Mouse (Mus musculus) layer of hippocampus, adult 18-20 months (tissue): ENCODE data around the gene Nptn. TPM values are rescaled to one million over a fixed set of nuclear protein-coding genes. Genes with fewer than 3 reads are reported as not detected.

Experiments used
- DNase-seq, 2 experiments: peaks; one replicate each; pipeline ENCODE4 v3.0.0; 2022; ENCODE audit warnings: low spot score in 2 of 2
- total RNA-seq, 2 experiments: library from RNA; stranded (reverse); gene quantifications; 2 replicates each; pipeline ENCODE4 v1.2.3; 2021

Nptn gene
- total RNA-seq, 2 experiments from 2014 or later, result 848 to 884 TPM

DNA sequence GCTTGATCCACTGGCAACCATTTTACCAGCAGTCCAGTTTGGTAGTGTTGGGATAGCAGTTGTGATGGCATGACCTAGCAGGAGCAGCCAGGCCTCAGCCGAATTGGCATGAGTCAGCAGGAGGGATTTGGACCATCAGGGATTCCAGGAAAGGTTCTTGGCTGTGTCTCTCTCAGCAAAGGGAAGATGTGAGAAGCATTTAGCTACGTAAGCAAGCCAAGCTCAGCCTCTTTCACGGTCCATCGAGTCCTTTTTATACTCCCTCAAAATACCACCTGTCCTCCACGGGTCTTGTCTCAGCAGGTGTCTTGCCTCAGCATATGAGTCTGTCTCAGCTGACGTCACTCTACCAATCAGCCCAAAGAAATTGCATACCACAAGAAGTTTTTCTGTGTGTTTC, 101.3 kb downstream of the Nptn start:
- DNase-seq, result no peak

DNA sequence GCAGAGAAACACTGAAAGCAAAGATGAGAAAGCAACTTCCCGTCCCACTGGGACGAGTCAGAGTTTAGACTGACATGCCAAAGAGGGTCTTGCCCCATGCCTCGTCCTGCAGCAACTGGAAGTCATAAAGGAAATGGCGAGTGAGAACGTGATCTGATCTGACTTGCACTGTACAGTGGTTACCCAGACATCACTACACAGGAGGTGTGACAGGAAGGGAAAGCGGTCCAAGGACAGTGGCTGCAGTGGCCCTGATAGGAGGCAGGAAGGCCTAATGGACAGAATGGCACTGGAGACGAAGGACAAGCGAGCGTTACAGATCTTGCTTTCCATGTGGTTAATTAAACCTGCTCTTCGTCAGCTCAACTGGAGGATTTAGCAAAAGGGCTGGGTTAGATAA, 103.2 kb downstream of the Nptn start:
- DNase-seq, result no peak

DNA sequence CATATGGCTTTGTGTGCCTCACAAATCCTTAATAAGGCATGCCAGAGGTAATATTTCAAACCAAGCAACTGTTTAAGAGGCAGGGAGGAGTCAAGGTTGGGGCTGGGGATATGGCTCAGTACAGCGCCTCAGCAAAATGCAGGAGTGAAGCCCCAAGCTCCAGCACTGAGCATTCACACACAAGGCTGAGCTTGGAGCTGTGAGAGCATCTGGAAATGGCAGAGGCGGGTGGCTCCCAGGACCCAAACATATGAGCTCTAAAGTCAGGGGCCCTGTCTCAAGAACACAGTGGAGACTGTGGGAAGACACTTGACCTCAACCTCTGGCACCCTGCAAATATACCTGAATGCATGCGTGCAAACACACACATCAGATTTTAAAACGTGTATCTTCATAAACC, 106.0 kb downstream of the Nptn start:
- DNase-seq, result no peak

DNA sequence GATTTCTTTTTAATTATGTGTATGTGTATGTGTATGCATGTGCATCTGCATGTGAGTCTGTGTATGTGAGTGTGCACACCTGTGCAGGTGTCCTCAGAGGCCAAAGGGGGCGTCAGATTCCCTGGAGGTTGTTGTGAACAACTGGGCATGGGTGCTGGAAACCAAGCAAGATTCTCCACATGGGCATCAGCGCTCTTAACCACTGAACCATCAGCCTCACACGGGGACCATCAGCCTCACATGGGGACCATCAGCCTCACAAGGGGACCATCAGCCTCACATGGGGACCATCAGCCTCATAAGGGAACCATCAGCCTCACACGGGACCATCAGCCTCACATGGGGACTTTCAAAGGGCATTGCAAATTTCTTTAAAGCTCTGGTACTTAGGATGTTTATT, 108.7 kb downstream of the Nptn start:
- DNase-seq, result no peak

DNA sequence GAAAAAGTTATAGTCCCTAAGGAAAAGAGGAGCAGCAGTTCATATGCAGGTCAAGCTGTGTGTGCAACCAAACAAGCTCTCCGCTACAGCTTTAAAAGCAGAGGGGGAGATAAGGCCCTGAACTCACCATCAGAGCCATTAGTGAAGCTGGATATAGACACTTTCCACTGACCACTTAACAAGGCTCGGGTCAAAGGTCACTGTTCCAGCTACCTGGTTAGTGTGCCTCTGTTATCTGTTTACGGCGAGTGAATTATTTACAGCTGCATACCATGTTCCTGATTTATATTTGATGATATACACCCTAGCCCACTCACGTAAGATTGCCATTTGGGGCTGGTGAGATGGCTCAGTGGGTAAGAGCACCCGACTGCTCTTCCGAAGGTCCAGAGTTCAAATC, 109.4 kb downstream of the Nptn start:
- DNase-seq, result no peak

DNA sequence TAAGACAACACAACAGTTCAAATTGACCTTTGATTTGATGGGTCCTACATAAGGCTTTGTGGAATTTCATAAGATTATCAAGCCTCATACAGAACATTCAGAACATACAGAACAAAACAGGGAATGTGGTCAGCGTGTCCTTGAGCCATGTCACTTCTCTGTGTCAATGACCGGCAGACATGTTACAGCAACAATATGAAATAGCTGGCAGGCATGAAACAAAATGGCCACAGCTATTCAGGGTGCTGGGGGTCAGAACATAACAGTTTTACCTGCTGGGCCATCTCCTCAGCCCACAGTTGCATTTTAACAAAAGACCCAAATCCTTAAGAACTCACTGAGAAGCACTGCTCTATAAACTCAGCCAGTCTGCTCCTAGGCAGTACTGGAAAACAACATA, 116.4 kb downstream of the Nptn start:
- DNase-seq, result no peak

DNA sequence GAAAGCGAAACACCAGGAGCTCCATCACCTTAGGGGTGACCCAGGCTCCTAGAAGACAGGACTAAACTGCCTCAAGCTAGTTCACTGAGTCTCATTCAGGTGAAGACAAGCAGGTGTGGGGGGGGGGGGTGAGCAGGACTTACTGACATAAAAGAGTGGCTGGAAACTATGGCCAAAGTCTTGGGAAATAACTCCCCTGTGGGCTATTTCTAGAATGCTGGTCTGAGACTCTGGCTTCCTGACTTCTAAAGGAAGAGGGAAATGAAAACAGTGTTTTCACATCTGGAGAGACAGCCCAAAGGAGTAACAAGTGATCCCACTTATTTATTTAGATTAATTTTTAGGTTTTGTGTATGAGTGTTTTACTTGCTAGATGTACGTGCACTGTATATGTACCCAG, 119.7 kb downstream of the Nptn start:
- no peak for DNase-seq

- no peak for DNase-seq
Observed at GRCm38 (mm10) chr9:58703766-58704165, 121.7 kb downstream of the Nptn start.

- DNase-seq, result no peak
Observed at GRCm38 (mm10) chr9:58706024-58706423, 124.0 kb downstream of the Nptn start.

Other genes starting within 250 kb of the Nptn start
- not detected for gene Tbc1d21, start 211.8 kb upstream of the Nptn start, total RNA-seq
- 100 to 1,000 TPM; 255 to 268 TPM for gene Insyn1, start 93.6 kb upstream of the Nptn start, total RNA-seq
- gene Cd276, start 26.8 kb upstream of the Nptn start, total RNA-seq, result 1 to 10 TPM; 5.8 to 6.0 TPM
- gene Rec114, start 161.7 kb downstream of the Nptn start, total RNA-seq, result not detected
- 1 to 10 TPM; 1.6 to 1.9 TPM for gene Hcn4, start 241.2 kb downstream of the Nptn start, total RNA-seq